Mouse (Mus musculus) stomach, postnatal 0 days (tissue): ENCODE measurements at regions not wholly inside any gene's neighbourhood (a gene's known extent, or its start where the extent isn't known, plus 50 kb on each side); places are given as distances from the start of the nearest gene placed in this dataset.

Source experiments
- CTCF ChIP-seq: IDR thresholded peaks from 2 replicates; pipeline ENCODE4 v1.5.1; 2016; ENCODE audit warnings: antibody characterized with exemption, low read depth, mild to moderate bottlenecking, moderate library complexity
- EP300 ChIP-seq: optimal IDR thresholded peaks from 2 replicates; pipeline ENCODE3; 2016; ENCODE audit warnings: antibody characterized with exemption

DNA sequence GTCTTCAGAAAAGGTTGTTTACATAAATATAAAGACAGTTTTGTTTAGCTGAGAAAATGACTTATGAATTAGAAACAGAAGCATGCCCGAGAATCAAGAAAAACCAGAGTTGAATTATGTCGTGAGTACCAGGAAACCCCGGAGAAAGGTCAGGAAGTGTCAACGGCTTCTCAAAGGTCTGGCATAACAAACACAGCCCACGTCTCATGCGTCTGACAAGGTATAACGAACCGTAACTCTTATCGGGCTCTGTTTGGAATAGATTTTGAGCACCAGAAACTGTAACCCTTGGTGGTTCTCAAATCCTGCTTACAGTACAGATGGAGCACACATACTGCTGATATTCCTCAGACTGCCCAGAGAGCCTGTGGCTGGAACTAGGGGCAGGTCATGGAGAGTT lies 260.9 kb upstream of the Arglu1 start:
- TF ChIP-seq CTCF (no peak), EP300 (no peak)
